Mouse (Mus musculus) embryonic facial prominence, embryonic 10.5 days (tissue): Measurements from ENCODE around the gene 4921504E06Rik. TPM values are rescaled to one million over a fixed set of nuclear protein-coding genes. Genes with fewer than 3 reads are reported as not detected.

Experiments
- polyA plus RNA-seq: library from polyadenylated mRNA; unstranded; fragments of >200 nt; fragmentation: Nextera tagmentation; extraction: Ambion mirVana; gene quantifications from 2 replicates; pipeline ENCODE4 v1.2.1, GENCODE M21; 2016

4921504E06Rik gene
- polyA plus RNA-seq, 1 experiment from 2014 or later = not detected

Other genes starting within 250 kb of the 4921504E06Rik start
- 20.8 and 22.9 TPM in 2 replicates for gene Msrb2, start 182.5 kb downstream of the 4921504E06Rik start, polyA plus RNA-seq
- 0.41 and 1.1 TPM in 2 replicates for gene Ptf1a, start 108.3 kb downstream of the 4921504E06Rik start, polyA plus RNA-seq
- 0.26 and 0.61 TPM in 2 replicates for gene Otud1, start 103.8 kb upstream of the 4921504E06Rik start, polyA plus RNA-seq